Mouse (Mus musculus): ENCODE results near the gene Pla2g1b. TPM values are rescaled to one million over a fixed set of nuclear protein-coding genes. Genes with fewer than 3 reads are reported as not detected.

Gene Pla2g1b
- total RNA-seq, 2 experiments from 2014 or later = not detected

DNA sequence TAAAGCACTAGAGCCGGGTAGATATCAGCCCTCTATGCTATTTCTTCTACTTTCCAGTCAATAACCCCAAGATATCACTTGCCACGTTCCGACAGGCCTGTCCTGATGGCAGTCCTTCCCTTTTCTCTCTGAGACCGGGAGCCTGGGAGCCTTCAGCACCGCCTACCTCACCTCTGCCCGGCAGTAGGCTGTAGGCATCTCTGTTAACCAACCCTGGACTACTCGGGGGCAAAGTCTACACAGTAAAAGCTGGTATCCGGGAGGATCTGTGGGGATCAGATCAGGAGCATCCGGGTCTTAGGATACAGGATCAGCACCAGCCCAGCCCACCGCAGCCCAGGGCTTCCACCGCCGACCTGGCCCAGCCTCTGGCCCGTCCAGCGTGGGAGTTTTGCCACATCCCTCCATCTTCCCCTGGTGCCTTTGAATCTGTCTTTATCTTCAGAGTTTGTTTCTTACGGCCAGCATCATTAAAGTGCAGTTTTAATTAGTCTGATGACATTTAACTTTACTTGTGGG is 57.0 kb downstream of the Pla2g1b start:
- DNase-seq = no peak

DNA sequence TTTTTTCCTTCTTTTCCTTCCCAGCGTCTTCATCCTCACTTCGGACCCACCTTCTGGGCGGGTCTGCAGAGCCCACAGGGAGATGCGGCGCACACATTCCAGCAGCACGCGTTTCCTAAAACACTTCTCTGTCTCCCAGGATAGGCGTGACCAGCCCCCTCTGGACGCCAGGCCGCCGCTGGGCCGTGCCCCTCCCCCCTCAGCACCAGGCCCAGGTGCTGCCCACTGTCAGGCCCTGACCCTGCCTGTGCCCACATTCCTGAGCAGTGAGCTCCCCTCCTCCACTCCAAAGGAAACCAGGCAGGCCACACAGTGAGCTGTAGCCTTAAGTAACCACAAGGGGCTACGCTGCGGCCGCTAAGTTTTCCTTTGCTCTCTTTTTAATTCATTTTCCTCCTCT is 57.9 kb downstream of the Pla2g1b start:
- DNase-seq = no peak

Other genes with a start within 250 kb of the Pla2g1b start
- 10 to 100 TPM; 35.6 to 37.4 TPM for gene Pop5, start 230.4 kb upstream of the Pla2g1b start, total RNA-seq (2021)
- 100 to 1,000 TPM; 373 to 434 TPM for gene Rnf10, start 193.4 kb upstream of the Pla2g1b start, total RNA-seq (2021)
- gene Coq5, start 186.6 kb upstream of the Pla2g1b start, total RNA-seq (2021) = 100 to 1,000 TPM; 150 to 174 TPM
- gene Dynll1, start 165.3 kb upstream of the Pla2g1b start, total RNA-seq (2021) = 10 to 100 TPM; 95.3 to 98.8 TPM
- 10 to 100 TPM; 18.2 to 19.2 TPM for gene Srsf9, start 139.1 kb upstream of the Pla2g1b start, total RNA-seq (2021)
- gene Gatc, start 125.1 kb upstream of the Pla2g1b start, total RNA-seq (2021) = 10 to 100 TPM; 17.2 to 18.0 TPM
- gene Triap1, start 125.0 kb upstream of the Pla2g1b start, total RNA-seq (2021) = 10 to 100 TPM; 26.9 to 28.4 TPM
- 100 to 1,000 TPM; 273 to 280 TPM for gene Cox6a1, start 117.3 kb upstream of the Pla2g1b start, total RNA-seq (2021)
- gene Msi1, start 36.7 kb upstream of the Pla2g1b start, total RNA-seq (2021) = under 1 TPM; 0.40 to 0.67 TPM
- gene Sirt4, start 18.5 kb downstream of the Pla2g1b start, total RNA-seq (2021) = 10 to 100 TPM; 13.6 to 19.5 TPM
- gene Pxn, start 40.4 kb downstream of the Pla2g1b start, total RNA-seq (2021) = 10 to 100 TPM; 34.0 to 35.1 TPM
- 100 to 1,000 TPM; 624 to 648 TPM for gene Rplp0, start 93.2 kb downstream of the Pla2g1b start, total RNA-seq (2021)
- 10 to 100 TPM; 39.1 to 41.5 TPM for gene Gcn1l1, start 99.0 kb downstream of the Pla2g1b start, total RNA-seq (2021)
- gene Rab35, start 165.6 kb downstream of the Pla2g1b start, total RNA-seq (2021) = 10 to 100 TPM; 45.7 to 46.6 TPM

Measured in heart, adult 18-20 months (tissue).